Mouse (Mus musculus): ENCODE data around the gene Arhgef26. TPM values are rescaled to one million over a fixed set of nuclear protein-coding genes. Genes with fewer than 3 reads are reported as not detected.

Arhgef26 gene
- polyA plus RNA-seq (2015; fragmentation: Nextera tagmentation; extraction: Ambion mirVana): 25.4 and 26.0 TPM in 2 replicates

GRCm38 (mm10) chr3:62338044-62338443 is at the start of gene Arhgef26:
TSS of gene Arhgef26 (plus strand) at chr3:62338344.

GRCm38 (mm10) chr3:62506488-62507205 is 168.5 kb downstream of the Arhgef26 start, which contains the start of gene Dhx36:
TSS of gene Dhx36 (minus strand) at chr3:62507004.

Other genes starting within 250 kb of the Arhgef26 start
- gene Dhx36, start 168.7 kb downstream of the Arhgef26 start, polyA plus RNA-seq (2015; fragmentation: Nextera tagmentation; extraction: Ambion mirVana): 33.3 and 34.1 TPM in 2 replicates

All from neural tube, postnatal 0 days (tissue).